Mouse (Mus musculus): ENCODE measurements around the gene Il18rap.

DNA sequence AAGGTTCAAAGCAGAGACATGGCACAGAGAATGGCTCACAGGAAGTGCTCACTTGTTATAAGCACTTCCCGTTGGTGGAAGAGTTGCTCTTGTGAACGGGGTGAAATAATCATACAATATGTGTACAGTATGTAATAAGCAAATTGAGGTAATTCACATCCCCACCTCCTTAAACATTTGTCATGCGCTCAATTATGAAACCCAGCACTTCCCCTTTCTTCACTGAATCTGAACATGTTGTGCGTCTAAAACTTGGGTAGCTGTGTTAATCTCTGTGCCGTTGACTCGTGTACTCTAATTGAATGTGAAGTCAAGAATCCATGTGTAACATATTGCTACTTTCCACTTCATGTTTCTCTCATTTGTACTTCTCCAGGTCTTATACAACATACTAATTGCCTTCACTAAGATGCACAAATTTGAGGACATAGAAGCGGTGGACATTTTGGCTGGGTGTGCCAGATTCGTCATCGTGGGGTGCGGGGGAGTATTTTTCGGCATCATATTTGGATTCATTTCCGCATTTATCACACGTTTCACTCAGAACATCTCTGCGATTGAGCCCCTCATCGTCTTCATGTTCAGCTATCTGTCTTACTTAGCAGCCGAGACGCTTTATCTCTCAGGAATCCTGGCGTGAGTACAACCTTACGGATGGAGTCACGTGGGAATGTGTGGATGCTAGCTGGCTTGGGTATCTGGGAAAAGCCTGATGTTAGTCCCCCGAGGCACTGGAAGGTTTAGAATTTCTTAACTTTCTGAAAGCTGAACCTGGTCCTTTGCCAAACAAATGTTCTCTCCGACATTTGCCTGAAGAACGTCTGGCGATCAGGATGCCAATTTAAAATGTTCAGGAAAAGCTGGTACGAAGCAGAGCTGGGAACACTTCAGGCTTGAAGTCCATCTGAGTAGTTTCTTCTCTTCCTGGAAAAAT, 85.5 kb downstream of the Il18rap start:
- no peak for TF ChIP-seq CTCF (IDR thresholded peaks at IDR 0.05; ENCODE audit: low read depth, low read length)
- TF ChIP-seq POLR2A (IDR thresholded peaks at IDR 0.05; ENCODE audit: borderline replicate concordance, low read depth, low read length) = no peak

Data from bone marrow macrophage, adult 2 months (primary cell).